Mouse (Mus musculus) ES-E14 (cell line): Measurements from ENCODE around the gene Sorcs2.

ENCODE experiments used
- CHD2 ChIP-seq: IDR thresholded peaks from 2 replicates; pipeline ENCODE4 v1.6.1; 2014; ENCODE audit warnings: mild to moderate bottlenecking, low read depth, low read length, inconsistent platforms
- HCFC1 ChIP-seq: IDR thresholded peaks from 2 replicates; pipeline ENCODE4 v1.6.1; 2012; ENCODE audit warnings: low read length, inconsistent platforms, borderline replicate concordance; ENCODE audit not compliant: insufficient read depth
- MAFK ChIP-seq: IDR thresholded peaks from 2 replicates; pipeline ENCODE4 v1.6.1; 2014; ENCODE audit warnings: mild to moderate bottlenecking, low read depth, low read length, inconsistent platforms; ENCODE audit not compliant: insufficient read depth
- ZC3H11A ChIP-seq: IDR thresholded peaks from 2 replicates; pipeline ENCODE4 v1.6.1; 2012; ENCODE audit warnings: low read depth, mild to moderate bottlenecking, inconsistent platforms, low read length, borderline replicate concordance
- ZNF384 ChIP-seq: IDR thresholded peaks from 2 replicates; pipeline ENCODE4 v1.6.1; 2012; ENCODE audit warnings: low read depth, low read length, inconsistent platforms

- TF ChIP-seq ZNF384 (no peak), ZC3H11A (no peak), CHD2 (no peak), HCFC1 (no peak), MAFK (no peak)
These were observed 282.4 kb downstream of the Sorcs2 start for GRCm38 (mm10) chr5:36115519-36115918.
